Mouse (Mus musculus): ENCODE results near the gene Negr1.

- TF ChIP-seq CHD2 (IDR thresholded peaks at IDR 0.05; ENCODE audit: low read depth, low read length) (no peak), HCFC1 (IDR thresholded peaks at IDR 0.05; ENCODE audit: borderline replicate concordance, insufficient read depth, low read length) (no peak), MAFK (IDR thresholded peaks at IDR 0.05; ENCODE audit: insufficient read depth, low read depth, low read length) (no peak), ZNF384 (IDR thresholded peaks at IDR 0.05; ENCODE audit: low read depth, low read length) (no peak)
These were observed 185.9 kb downstream of the Negr1 start for GRCm38 (mm10) chr3:156747456-156747855.

Measured in ES-E14 (cell line).